Mouse (Mus musculus) thymus, postnatal 36 days (tissue): ENCODE measurements around the gene Anp32e.
"Not testable (repeated sequence)": the region's sequence is repeated elsewhere in the genome, so short reads cannot be mapped to it uniquely, and the experiment has no call there.

Source experiments
- DNase-seq, 2 experiments: peaks; one replicate each; pipeline ENCODE4 v3.0.0; 2022; ENCODE audit warnings: mixed read lengths in 2 of 2

Gene Anp32e

GRCm38 (mm10) chr3:95928658-95929503, at the start of gene Anp32e:
TSS of gene Anp32e (plus strand) at chr3:95929246.
- DNase-seq = peak; percentile 97 to 98

- DNase-seq = peak; percentile 83 to 91
These were observed 46.8 kb upstream of the Anp32e start, which contains the start of gene Ciart for GRCm38 (mm10) chr3:95881979-95882815. TSS of gene Ciart (minus strand) at chr3:95882251.

- DNase-seq = peak; percentile 73 to 75
These were observed 46.1 kb upstream of the Anp32e start for GRCm38 (mm10) chr3:95882816-95883425.

GRCm38 (mm10) chr3:95884400-95884799, 44.6 kb upstream of the Anp32e start:
- no peak for DNase-seq

GRCm38 (mm10) chr3:95887596-95887995, 41.5 kb upstream of the Anp32e start:
- DNase-seq = no peak

GRCm38 (mm10) chr3:95889664-95890063, 39.4 kb upstream of the Anp32e start:
- no peak for DNase-seq

GRCm38 (mm10) chr3:95891211-95892065, 37.6 kb upstream of the Anp32e start, which contains the start of gene BC028528:
TSS of gene BC028528 (minus strand) at chr3:95892005.
- no peak for DNase-seq

GRCm38 (mm10) chr3:95892066-95893052, 36.7 kb upstream of the Anp32e start:
- DNase-seq = no peak

- DNase-seq = peak; percentile 31 to 48
These were observed 35.9 kb upstream of the Anp32e start for GRCm38 (mm10) chr3:95893126-95893525.

- peak; percentile 93 to 97 for DNase-seq
These were observed 35.3 kb upstream of the Anp32e start, which contains the start of gene Aph1a for GRCm38 (mm10) chr3:95893606-95894316. TSS of gene Aph1a (plus strand) at chr3:95893969.

GRCm38 (mm10) chr3:95894317-95895160, 34.5 kb upstream of the Anp32e start:
- DNase-seq = peak; percentile 29 to 35

- not testable (repeated sequence) for DNase-seq
These were observed 33.5 kb upstream of the Anp32e start for GRCm38 (mm10) chr3:95895501-95895900.

- no peak for DNase-seq
These were observed 29.1 kb upstream of the Anp32e start for GRCm38 (mm10) chr3:95899800-95900524.

GRCm38 (mm10) chr3:95901616-95902372, 27.3 kb upstream of the Anp32e start:
- no peak for DNase-seq

- DNase-seq = no peak
These were observed 26.7 kb upstream of the Anp32e start for GRCm38 (mm10) chr3:95902373-95902625.

GRCm38 (mm10) chr3:95902643-95903042, 26.4 kb upstream of the Anp32e start:
- no peak for DNase-seq

GRCm38 (mm10) chr3:95903753-95904502, 25.1 kb upstream of the Anp32e start:
- DNase-seq = no peak
